Mouse (Mus musculus) hindbrain, embryonic 13.5 days (tissue): ENCODE results near the gene Dnajc13. TPM values are rescaled to one million over a fixed set of nuclear protein-coding genes. Genes with fewer than 3 reads are reported as not detected.

Source experiments
- polyA plus RNA-seq: library from polyadenylated mRNA; unstranded; fragments of >200 nt; fragmentation: Nextera tagmentation; extraction: Ambion mirVana; gene quantifications from 2 replicates; pipeline ENCODE4 v1.2.1, GENCODE M21; 2015

Gene Dnajc13
- polyA plus RNA-seq, 1 experiment from 2014 or later: 21.4 TPM

Other genes starting within 250 kb of the Dnajc13 start
- not detected in 2 replicates for gene Gm28305, start 222.3 kb downstream of the Dnajc13 start, polyA plus RNA-seq
- gene Uba5, start 199.8 kb downstream of the Dnajc13 start, polyA plus RNA-seq: 65.5 and 67.4 TPM in 2 replicates
- gene Acad11, start 199.6 kb downstream of the Dnajc13 start, polyA plus RNA-seq: 7.9 and 8.4 TPM in 2 replicates
- 0.47 and 0.69 TPM in 2 replicates for gene Ackr4, start 136.0 kb downstream of the Dnajc13 start, polyA plus RNA-seq
- 0.16 TPM in 2 replicates for gene Acpp, start 74.8 kb upstream of the Dnajc13 start, polyA plus RNA-seq